Mouse (Mus musculus) brain, embryonic 18.5 days (tissue): ENCODE data around the gene Slc38a1.

Source experiments
- DNase-seq: peaks from one replicate; pipeline ENCODE4 v3.0.0-alpha.2; 2012; ENCODE audit warnings: low read depth, low spot score

Slc38a1 gene

GRCm38 (mm10) chr15:96642436-96643405 lies at the start of gene Slc38a1:
Slc38a1 (minus strand) TSS chr15:96642913.
- peak; percentile 79 for DNase-seq

- DNase-seq = no peak
Measured at GRCm38 (mm10) chr15:96692401-96692800, 49.7 kb upstream of the Slc38a1 start.

GRCm38 (mm10) chr15:96691381-96691780 lies 48.7 kb upstream of the Slc38a1 start:
- DNase-seq = no peak

- DNase-seq = no peak
Measured at GRCm38 (mm10) chr15:96690829-96691228, 48.1 kb upstream of the Slc38a1 start.

GRCm38 (mm10) chr15:96689919-96690318 lies 47.2 kb upstream of the Slc38a1 start:
- DNase-seq = no peak

GRCm38 (mm10) chr15:96688784-96689318 lies 46.1 kb upstream of the Slc38a1 start:
- no peak for DNase-seq

GRCm38 (mm10) chr15:96688036-96688435 lies 45.3 kb upstream of the Slc38a1 start:
- DNase-seq = no peak

GRCm38 (mm10) chr15:96687366-96687765 lies 44.7 kb upstream of the Slc38a1 start:
- DNase-seq = no peak

GRCm38 (mm10) chr15:96686201-96687159 lies 43.8 kb upstream of the Slc38a1 start:
- DNase-seq = no peak

GRCm38 (mm10) chr15:96685273-96685672 lies 42.6 kb upstream of the Slc38a1 start:
- no peak for DNase-seq

- no peak for DNase-seq
Measured at GRCm38 (mm10) chr15:96684132-96684830, 41.6 kb upstream of the Slc38a1 start.

- no peak for DNase-seq
Measured at GRCm38 (mm10) chr15:96678871-96679773, 36.4 kb upstream of the Slc38a1 start.

- no peak for DNase-seq
Measured at GRCm38 (mm10) chr15:96676518-96676917, 33.8 kb upstream of the Slc38a1 start.

GRCm38 (mm10) chr15:96675744-96676143 lies 33.0 kb upstream of the Slc38a1 start:
- DNase-seq = no peak

GRCm38 (mm10) chr15:96675055-96675454 lies 32.3 kb upstream of the Slc38a1 start:
- no peak for DNase-seq

GRCm38 (mm10) chr15:96674089-96674488 lies 31.4 kb upstream of the Slc38a1 start:
- DNase-seq = no peak

- DNase-seq = no peak
Measured at GRCm38 (mm10) chr15:96669721-96670120, 27.0 kb upstream of the Slc38a1 start.

GRCm38 (mm10) chr15:96666663-96667062 lies 23.9 kb upstream of the Slc38a1 start:
- DNase-seq = no peak

- DNase-seq = peak; percentile 63
Measured at GRCm38 (mm10) chr15:96665889-96666288, 23.2 kb upstream of the Slc38a1 start.

GRCm38 (mm10) chr15:96660590-96661141 lies 18.0 kb upstream of the Slc38a1 start:
- DNase-seq = no peak
